Mouse (Mus musculus) ES-CJ7 (cell line): Measurements from ENCODE around the gene Casz1.

Experiments used
- DNase-seq: peaks from one replicate; pipeline ENCODE4 v3.0.0; 2011; ENCODE audit warnings: low read depth, low spot score

The Casz1 gene

GRCm38 (mm10) chr4:148902919-148903727 lies 98.9 kb downstream of the Casz1 start:
- peak; percentile 59 for DNase-seq

GRCm38 (mm10) chr4:148905295-148905694 lies 101.1 kb downstream of the Casz1 start:
- DNase-seq, result no peak

- DNase-seq, result no peak
These were observed 102.6 kb downstream of the Casz1 start for GRCm38 (mm10) chr4:148906806-148907205.

DNA sequence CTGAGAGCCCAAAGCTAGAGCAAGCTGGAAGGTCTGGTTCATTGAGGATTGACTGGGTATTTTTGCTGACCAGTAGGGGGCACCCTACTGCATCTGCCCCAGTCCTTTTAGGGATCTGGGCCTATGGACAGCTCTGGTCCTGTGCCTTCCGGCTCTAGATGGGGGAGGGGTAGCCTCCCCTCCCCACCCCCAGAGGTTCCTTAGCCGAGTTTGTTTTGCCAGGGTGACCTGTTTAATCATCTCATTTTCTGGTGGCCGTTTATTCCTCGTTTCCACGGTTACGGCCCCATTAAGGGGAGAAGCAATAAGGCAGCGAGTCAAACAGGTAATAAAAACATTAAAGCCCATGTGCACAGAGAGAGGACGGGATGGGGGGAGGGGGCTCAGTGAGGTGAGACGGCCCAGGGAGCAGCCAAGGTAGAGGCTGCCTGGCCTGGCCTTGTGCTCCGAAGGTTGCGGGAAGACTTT lies 104.0 kb downstream of the Casz1 start:
- DNase-seq, result peak; percentile 82

- DNase-seq, result no peak
These were observed 104.7 kb downstream of the Casz1 start for GRCm38 (mm10) chr4:148908760-148909510.

GRCm38 (mm10) chr4:148909566-148909965 lies 105.3 kb downstream of the Casz1 start:
- DNase-seq, result no peak

DNA sequence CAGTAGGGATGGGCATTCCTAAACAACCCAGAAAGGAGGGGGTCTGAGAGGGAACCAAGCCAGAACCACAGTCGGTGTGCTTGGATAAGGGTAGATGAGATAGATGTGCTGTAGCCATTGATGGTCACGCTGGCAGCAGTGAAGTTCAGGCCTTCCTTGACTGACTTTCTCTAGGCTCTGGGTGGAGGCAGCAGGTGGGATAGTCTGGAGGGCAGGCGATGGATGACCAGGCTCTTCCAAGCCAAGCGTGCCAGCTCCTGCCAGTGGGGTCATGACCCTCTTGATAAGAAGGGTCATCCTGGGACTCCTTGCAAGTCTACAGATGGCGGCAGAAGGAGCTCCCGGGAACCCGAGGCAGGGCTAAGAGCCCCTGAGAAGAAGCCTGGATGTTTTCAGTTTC lies 107.9 kb downstream of the Casz1 start:
- no peak for DNase-seq

DNA sequence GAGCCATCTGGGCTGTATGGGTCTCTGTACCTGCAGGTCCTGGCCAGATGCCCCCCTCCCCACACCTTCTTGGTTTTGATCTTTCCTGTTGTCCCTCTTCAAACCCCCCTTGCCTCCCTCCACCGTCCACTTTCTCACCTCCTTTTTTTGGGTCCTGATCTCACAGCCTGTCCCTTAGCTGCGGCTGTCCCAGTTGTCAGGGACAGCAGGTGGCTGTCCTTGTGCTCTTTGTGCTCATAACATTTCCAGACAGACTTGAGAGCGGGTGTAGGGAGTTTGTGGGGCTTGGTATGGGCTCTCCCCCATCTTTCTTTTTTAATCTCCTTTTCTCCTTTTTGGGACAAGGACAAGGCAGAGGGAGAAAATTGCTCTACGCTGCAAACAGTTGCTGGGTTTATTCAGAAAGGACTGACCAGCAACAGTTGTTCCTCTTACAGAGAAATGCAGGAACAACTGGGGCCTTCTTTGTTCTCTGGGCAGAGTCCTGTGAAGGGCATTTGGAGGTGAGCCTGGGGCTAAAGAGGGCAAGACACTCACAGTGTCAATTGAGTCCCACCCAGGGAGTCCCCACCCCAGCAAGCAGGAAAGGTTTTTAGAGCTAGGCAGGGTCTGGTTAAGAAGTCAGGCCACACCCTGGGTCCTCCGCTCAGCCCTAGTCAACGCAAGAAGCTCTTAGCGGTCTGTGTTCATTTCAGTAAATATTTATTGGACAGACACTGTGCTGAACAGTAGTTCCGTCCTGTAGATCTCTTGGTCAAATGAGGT lies 108.8 kb downstream of the Casz1 start:
- peak; percentile 96 for DNase-seq

GRCm38 (mm10) chr4:148914863-148915622 lies 110.8 kb downstream of the Casz1 start:
- DNase-seq, result peak; percentile 84

GRCm38 (mm10) chr4:148915849-148916248 lies 111.6 kb downstream of the Casz1 start:
- no peak for DNase-seq

DNA sequence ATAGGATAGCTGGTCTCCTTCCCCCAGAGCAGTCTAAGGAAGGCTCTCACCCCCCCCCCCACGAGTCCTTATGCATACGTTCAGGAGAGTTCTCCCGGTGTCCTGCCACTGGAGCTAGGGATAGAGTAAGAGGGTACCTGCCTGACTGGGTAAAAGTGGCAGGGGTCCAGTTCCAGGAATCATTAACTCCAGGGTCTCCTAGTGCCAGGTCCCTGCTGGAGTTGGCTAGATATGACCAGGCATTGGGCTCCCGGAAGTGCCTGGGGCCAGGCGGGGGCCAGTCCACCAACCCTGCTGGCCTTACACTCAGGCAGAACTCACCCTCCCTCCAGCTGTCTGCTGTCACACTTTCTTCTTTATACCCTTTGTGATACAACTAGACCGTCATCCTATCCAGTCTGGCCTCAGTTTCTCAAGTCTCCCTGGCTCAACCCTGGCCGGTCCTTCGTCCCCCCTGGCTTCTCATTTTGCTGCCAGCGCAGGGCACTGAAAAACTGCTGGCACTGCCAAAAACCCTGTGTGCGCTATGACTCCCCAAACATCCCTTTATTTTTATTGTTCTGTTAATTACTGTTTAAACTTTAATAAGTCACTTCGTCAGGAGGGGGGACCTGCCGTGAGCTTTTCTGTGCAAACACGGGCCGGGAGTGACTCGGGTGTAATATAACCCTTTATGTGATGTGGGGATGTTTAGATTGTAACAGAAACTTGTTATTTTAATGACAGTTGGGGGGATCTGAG lies 114.6 kb downstream of the Casz1 start:
- no peak for DNase-seq

- DNase-seq, result no peak
These were observed 116.4 kb downstream of the Casz1 start for GRCm38 (mm10) chr4:148920610-148921009.

DNA sequence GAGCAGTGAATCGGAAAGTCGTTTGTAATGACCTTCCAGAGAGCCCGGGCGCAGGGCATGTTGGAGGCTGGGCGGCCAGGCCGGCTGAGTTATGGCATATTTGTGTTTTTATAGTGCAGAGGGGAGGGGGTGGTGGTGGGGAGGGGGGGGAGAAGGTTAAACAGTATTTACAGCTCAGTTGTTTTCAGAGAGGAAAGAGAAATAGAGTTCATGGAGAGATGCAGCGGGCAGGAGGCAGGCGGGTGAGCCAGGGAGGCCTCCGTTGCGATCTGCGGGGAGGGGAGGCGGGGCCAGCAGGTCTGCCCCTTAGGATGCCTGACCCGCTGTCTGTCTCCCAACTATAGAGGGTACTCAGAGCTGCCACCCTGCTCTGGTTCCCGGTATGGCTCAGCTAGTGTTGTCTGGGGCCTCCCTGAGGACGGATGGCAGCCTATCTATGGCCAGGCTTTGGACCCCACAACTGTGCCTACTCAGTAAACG lies 118.0 kb downstream of the Casz1 start:
- no peak for DNase-seq

DNA sequence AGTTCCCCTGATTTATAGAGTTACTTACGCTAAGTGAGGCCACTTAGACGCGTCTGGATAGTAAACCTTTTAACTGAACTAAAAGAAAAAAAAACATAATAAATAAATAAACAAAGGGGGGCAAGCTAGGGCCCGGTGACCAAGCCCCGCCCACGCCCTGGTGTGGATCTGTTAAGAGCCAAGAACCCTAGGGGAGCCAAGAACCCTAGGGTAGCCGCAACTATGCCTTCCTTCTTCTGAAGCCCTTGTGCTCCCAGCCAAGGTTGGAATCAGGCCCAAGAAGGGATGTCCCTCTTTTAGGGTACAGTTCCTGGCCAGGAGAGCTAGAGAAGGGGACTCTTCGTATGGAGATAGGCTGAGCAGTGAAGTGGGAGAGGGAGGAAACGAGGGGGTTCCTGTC lies 119.2 kb downstream of the Casz1 start:
- DNase-seq, result no peak

DNA sequence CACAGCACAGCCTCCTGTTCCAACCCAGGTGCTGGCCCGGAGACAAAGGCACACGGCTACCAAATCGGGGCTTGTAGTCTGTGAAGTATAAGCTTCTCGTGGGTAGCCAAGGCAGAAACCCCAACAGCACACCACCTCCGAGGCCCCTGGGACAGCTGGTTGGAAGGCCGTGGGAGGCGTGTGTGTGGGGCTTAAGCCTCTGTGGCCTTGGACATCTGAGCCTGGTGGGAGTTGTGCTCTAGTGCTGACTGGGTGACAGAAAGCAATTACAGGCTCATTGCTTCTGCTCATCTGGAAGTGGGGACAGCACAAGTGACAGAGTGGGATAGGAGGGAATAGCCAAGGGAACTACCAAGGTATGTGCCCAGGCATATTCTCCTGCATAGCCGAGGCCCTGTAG lies 119.7 kb downstream of the Casz1 start:
- DNase-seq, result no peak

DNA sequence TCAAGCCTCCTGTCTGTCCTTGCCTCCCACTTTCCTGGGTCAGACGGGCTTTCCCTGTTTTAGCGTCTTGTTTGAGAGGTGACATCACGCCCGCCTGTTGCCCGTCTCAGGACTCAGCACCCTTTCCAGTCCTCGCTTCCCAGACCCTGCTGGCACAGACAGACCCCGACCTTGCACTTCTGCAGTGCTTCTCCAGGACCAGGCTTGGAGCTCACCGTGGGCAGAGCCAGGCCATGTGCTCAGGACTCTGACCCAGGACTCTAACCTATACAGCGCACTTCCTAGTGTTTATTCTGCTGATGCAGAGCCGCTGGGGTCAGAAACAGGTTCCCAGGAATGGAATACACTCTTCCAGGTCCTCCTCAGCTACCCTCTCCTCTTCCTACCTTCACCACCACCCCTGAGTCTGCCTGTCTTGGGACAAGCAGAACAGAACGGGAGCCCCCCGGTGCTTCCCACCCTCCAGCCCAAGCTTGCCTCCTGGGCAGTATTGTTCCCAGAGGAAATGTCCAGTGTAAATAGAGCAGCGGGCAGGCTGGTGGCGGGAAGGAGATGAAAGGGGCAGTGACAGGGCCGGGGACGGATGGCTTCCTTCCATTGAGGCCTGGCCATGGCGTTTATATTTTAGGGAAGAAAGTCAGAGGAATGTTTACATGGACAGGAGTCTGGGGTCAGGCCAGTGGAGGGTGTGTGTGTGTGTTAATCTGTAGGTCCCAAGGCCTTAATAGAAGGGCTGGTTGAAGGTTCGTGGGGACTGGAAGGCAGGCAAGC lies 121.5 kb downstream of the Casz1 start:
- DNase-seq, result no peak

- no peak for DNase-seq
These were observed 122.2 kb downstream of the Casz1 start for GRCm38 (mm10) chr4:148926459-148926858.

DNA sequence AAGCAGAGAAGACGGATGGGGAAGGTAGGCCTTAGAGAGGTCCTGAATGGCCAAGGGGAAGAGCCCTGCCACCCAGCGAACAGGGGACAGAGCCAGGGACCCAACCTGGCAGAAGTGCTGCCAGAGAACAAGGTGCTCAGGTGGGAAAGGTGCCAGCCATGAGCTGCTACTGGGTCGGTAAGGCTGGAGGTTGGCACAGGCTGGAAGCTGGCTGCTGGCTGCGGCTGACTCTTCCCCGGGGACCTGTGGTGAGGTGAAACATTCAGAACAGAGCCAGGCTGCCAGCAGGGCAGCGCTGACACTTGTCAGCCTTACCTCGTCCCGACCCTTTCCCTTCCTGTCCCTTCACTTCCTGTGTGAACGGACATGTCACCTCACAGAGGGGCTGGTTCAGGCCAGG lies 124.1 kb downstream of the Casz1 start:
- DNase-seq, result no peak

DNA sequence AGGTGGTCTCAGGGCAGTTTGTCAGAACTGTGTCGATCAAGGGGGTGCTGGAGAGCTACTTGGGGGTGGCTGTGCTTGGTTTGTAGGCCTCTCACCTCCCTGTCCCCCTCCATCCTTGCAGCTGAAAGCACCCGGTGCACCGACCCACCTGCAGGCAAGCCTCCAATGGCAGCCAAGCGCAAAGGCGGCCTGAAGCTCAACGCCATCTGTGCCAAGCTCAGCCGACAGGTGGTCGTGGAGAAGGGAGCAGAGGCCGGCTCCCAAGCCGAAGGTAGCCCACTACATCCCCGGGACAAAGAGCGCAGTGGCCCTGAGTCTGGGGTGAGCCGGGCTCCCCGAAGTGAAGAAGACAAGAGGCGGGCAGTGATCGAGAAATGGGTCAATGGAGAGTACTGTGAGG lies 124.6 kb downstream of the Casz1 start:
- DNase-seq, result no peak

- DNase-seq, result no peak
These were observed 126.5 kb downstream of the Casz1 start for GRCm38 (mm10) chr4:148930721-148931229.
